Mouse (Mus musculus): ENCODE data around the gene Etnk1. TPM values are rescaled to one million over a fixed set of nuclear protein-coding genes. Genes with fewer than 3 reads are reported as not detected.

Etnk1 gene
- 11.2 and 13.3 TPM in 2 replicates for polyA plus RNA-seq (2015; fragmentation: Nextera tagmentation; extraction: Ambion mirVana)

GRCm38 (mm10) chr6:143166452-143167357, at the start of gene Etnk1:
Gene Etnk1, plus strand, starts transcription at chr6:143167221.

Other genes starting within 250 kb of the Etnk1 start
- gene St8sia1, start 202.8 kb upstream of the Etnk1 start, polyA plus RNA-seq (2015; fragmentation: Nextera tagmentation; extraction: Ambion mirVana) = 0.16 and 0.25 TPM in 2 replicates
- gene C2cd5, start 67.1 kb upstream of the Etnk1 start, polyA plus RNA-seq (2015; fragmentation: Nextera tagmentation; extraction: Ambion mirVana) = 21.6 and 22.2 TPM in 2 replicates

All from spleen, postnatal 0 days (tissue).